Mouse (Mus musculus) liver, embryonic 14.5 days (tissue): ENCODE data around the gene Clec1b. TPM values are rescaled to one million over a fixed set of nuclear protein-coding genes. Genes with fewer than 3 reads are reported as not detected.

Source experiments
- ATAC-seq: fragments of 200-750 bp; cut with Nextera tagmentation; 2 replicates; pipeline ENCODE4 v1.8.0; 2017; ENCODE audit warnings: moderate number of reproducible peaks, mild to moderate bottlenecking, moderate library complexity; ENCODE audit not compliant: insufficient read depth
- DNase-seq, 3 experiments: peaks; one replicate each; pipeline ENCODE4 v3.0.0-alpha.2; 2012 to 2013; ENCODE audit warnings: low read depth in 3 of 3, low spot score in 3 of 3
- H3K27ac ChIP-seq: fragments of 300-500 bp; sonication (generic); 2 replicates; pipeline ENCODE4 v1.5.1; 2014; ENCODE audit warnings: moderate library complexity, mild to moderate bottlenecking, control low read depth, inconsistent platforms
- H3K27me3 ChIP-seq: fragments of 300-500 bp; sonication (generic); 2 replicates; pipeline ENCODE4 v1.6.1; 2014; ENCODE audit warnings: mild to moderate bottlenecking, low read length, moderate library complexity; ENCODE audit not compliant: control insufficient read depth, insufficient read depth
- H3K36me3 ChIP-seq: fragments of 300-500 bp; sonication (generic); replicated peaks from 2 replicates; pipeline ENCODE4 v1.6.1; 2014; ENCODE audit warnings: low read depth; ENCODE audit not compliant: control insufficient read depth, insufficient read depth
- H3K4me1 ChIP-seq, 2 experiments: fragments of 200-500 bp in 1 of 2; fragments of 300-500 bp in 1 of 2; sonication (generic) in 1 of 2; replicated peaks; 2 replicates each; pipeline ENCODE4 v1.6.1; 2012 to 2014; ENCODE audit warnings: antibody characterized with exemption in 1 of 2, inconsistent platforms in 1 of 2, low read length in 1 of 2; ENCODE audit not compliant: control insufficient read depth in 2 of 2, insufficient read depth in 2 of 2
- H3K4me2 ChIP-seq: fragments of 300-500 bp; sonication (generic); 2 replicates; pipeline ENCODE4 v1.6.1; 2014; ENCODE audit warnings: low read depth, mild to moderate bottlenecking, control low read depth, moderate library complexity
- H3K4me3 ChIP-seq, 2 experiments: fragments of 200-500 bp in 1 of 2; fragments of 300-500 bp in 1 of 2; sonication (generic) in 1 of 2; 2 replicates each; pipeline ENCODE4 v1.5.1; 2012 to 2014; ENCODE audit warnings: low read depth in 2 of 2, low read length in 2 of 2, mild to moderate bottlenecking in 2 of 2, control low read depth in 1 of 2, inconsistent platforms in 1 of 2, moderate library complexity in 1 of 2; ENCODE audit not compliant: insufficient read depth in 1 of 2
- H3K9ac ChIP-seq: fragments of 300-500 bp; sonication (generic); replicated peaks from 2 replicates; pipeline ENCODE4 v1.6.1; 2014; ENCODE audit warnings: mild to moderate bottlenecking, control low read depth, moderate library complexity
- H3K9me3 ChIP-seq: fragments of 300-500 bp; sonication (generic); 2 replicates; pipeline ENCODE4 v1.6.1; 2016; ENCODE audit warnings: low read length, mixed read lengths; ENCODE audit not compliant: control insufficient read depth
- CTCF ChIP-seq: IDR thresholded peaks from 2 replicates; pipeline ENCODE4 v1.5.1; 2016; ENCODE audit warnings: antibody characterized with exemption, low read depth, control low read depth
- EP300 ChIP-seq: IDR thresholded peaks from 2 replicates; pipeline ENCODE4 v1.6.1; 2016; ENCODE audit warnings: antibody characterized with exemption, low read depth
- WGBS: fragments of 180-500 bp; shearing (Covaris S2); extraction: QIAGEN DNeasy Blood & Tissue Kit; methylation state at CpG from one replicate; pipeline ENCODE4 v1.1.7; 2014; ENCODE audit not compliant: insufficient replicate concordance; 5-methylcytosine and 5-hydroxymethylcytosine counted together
- polyA plus RNA-seq, 2 experiments: library from polyadenylated mRNA; depleted of rRNA in 1 of 2; stranded (reverse) in 1 of 2; unstranded in 1 of 2; fragments of >200 nt; fragmentation: Nextera tagmentation in 1 of 2; extraction: Ambion mirVana in 1 of 2; gene quantifications; 2 replicates each; pipeline versions ENCODE4 v1.2.1 to v1.2.3; 2012 to 2014

Clec1b gene
- polyA plus RNA-seq, 2 experiments = 12.5 to 23.3 TPM

DNA sequence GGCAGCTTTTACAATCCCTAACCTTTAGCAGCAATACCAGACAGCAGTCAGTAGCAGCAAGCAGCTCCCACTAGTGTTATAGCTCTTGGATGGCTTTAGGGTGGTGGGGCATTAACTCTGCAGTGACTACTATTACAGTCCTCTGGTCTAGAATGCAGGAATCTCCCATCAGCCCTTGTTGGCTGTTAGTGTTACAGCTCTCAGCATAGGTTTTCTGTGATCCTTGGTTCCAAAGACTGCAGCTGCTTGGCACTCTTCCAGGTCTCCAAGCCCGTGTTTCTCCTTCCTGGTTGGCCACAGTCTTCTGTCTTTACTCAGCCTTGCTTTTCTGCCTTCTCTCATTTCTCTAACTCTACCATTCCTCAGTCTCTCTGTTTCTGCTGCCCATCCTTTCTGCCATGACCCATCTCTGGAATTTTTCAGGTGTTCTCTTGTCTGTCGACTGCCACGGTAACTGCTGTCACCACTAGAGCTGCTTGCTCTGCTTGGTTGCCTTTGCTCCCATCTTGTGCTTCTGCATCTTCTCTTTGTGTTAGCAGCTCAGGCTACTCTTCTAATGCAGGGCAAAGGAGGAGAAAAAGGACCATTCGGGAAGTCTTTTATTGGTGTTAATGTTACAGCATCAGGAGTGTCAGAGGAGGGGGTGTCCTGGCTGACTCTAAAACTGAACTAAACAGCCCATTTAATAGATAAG lies 26.1 kb downstream of the Clec1b start:
- WGBS = 63% methylated on average over 4 of the region's 4 CpGs
- TF ChIP-seq EP300 (no peak), CTCF (no peak)
- DNase-seq = no peak
- no peaks in the 10 kb centered on the region for H3K27me3 ChIP-seq
- H3K4me1 ChIP-seq = peaks cover 0 to 11% of the 10 kb centered on the region in 2 experiments; a peak in 3 of 4 replicates
- no peak overlapping the region for H3K4me3 ChIP-seq
- no peaks in the 10 kb centered on the region for H3K36me3 ChIP-seq
- no peak for ATAC-seq
- H3K9ac ChIP-seq = no peak overlapping the region
- no peaks in the 10 kb centered on the region for H3K9me3 ChIP-seq
- no peak overlapping the region for H3K27ac ChIP-seq
- no peak overlapping the region for H3K4me2 ChIP-seq

DNA sequence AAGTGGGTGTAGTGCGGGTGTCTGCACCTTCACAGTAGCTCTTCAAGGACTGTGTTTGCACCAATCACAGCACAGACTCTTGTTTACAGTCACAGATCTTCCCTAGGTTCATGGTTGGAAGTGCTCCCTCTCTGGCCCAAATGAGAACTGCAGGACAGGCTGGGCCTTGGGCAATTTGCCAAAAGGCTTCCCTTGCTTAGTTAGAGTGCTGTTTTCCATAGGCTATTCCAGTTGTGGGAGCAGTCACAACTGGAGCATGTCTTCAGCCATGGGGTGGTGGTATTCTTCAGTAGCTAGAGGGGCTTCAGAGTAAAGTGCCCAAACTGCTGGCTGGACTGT lies 26.6 kb downstream of the Clec1b start:
- H3K27me3 ChIP-seq = no peaks in the 10 kb centered on the region
- H3K4me2 ChIP-seq = no peak overlapping the region
- TF ChIP-seq EP300 = no peak
- peak; percentile 89 for TF ChIP-seq CTCF
- H3K9me3 ChIP-seq = no peaks in the 10 kb centered on the region
- no peaks in the 10 kb centered on the region for H3K36me3 ChIP-seq
- peak; percentile 78 for ATAC-seq
- 4% methylated on average over 1 of the region's 1 CpGs for WGBS
- no peak overlapping the region for H3K9ac ChIP-seq
- H3K27ac ChIP-seq = no peak overlapping the region
- DNase-seq = peak; percentile 15 to 48 (median 31)
- H3K4me1 ChIP-seq = peaks cover 0 to 11% of the 10 kb centered on the region in 2 experiments; a peak in 3 of 4 replicates
- H3K4me3 ChIP-seq = no peak overlapping the region

DNA sequence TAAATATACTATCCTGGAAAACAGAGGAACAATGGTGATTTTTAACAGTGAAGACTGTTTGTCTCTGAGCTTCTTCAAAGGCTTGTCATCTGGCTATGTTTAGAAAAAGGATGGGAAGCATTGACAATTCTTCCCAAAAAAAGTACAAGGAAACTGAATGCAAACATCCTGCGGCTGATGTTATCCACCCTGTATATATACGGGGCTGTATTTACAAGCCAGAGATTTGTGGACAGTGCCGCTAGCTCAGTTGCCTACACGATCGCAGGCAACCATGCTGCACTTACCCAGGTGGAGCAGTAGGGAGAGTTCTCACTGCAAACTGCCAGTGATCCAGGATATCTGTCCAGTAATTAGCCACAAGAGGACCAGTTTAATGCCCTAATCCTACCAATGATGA lies 28.1 kb downstream of the Clec1b start:
- Histone ChIP-seq H3K27me3 (no peaks in the 10 kb centered on the region), H3K4me2 (no peak overlapping the region), H3K4me3 (no peak overlapping the region), H3K4me1 (peaks cover 0 to 11% of the 10 kb centered on the region in 2 experiments; a peak in 3 of 4 replicates), H3K9me3 (no peaks in the 10 kb centered on the region), H3K36me3 (no peaks in the 10 kb centered on the region), H3K9ac (no peak overlapping the region), H3K27ac (no peak overlapping the region)
- ATAC-seq = no peak
- TF ChIP-seq EP300 (no peak), CTCF (no peak)
- 7% methylated on average over 5 of the region's 5 CpGs for WGBS
- DNase-seq = no peak

DNA sequence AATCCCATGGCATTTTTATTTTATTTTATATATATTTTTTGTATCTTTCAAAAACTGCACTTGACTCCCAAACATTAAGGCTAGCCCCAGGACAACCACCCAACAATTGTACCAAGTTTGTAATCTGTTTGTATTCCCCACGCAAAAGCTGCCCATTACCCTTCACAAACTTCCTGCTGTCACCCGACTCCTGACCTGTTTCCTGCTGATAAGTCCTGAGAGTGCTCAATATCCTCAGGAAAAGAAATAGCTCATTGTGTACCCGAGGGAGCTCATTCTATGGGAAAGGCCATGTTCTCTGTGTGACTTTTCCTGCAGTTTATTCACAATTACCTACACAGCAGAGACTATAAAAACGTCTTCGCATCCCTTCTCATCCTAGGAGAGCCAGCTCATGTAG lies 28.7 kb downstream of the Clec1b start:
- Histone ChIP-seq H3K9me3 (no peaks in the 10 kb centered on the region), H3K4me2 (no peak overlapping the region), H3K9ac (no peak overlapping the region), H3K4me1 (peaks cover 0 to 11% of the 10 kb centered on the region in 2 experiments; a peak in 3 of 4 replicates), H3K27ac (no peak overlapping the region), H3K4me3 (no peak overlapping the region), H3K27me3 (no peaks in the 10 kb centered on the region), H3K36me3 (no peaks in the 10 kb centered on the region)
- ATAC-seq (peak; percentile 21; the same call in 1 of the 2 replicates), DNase-seq (no peak)
- no peak for TF ChIP-seq EP300
- TF ChIP-seq CTCF = no peak
- WGBS = 7% methylated on average over 5 of the region's 5 CpGs

DNA sequence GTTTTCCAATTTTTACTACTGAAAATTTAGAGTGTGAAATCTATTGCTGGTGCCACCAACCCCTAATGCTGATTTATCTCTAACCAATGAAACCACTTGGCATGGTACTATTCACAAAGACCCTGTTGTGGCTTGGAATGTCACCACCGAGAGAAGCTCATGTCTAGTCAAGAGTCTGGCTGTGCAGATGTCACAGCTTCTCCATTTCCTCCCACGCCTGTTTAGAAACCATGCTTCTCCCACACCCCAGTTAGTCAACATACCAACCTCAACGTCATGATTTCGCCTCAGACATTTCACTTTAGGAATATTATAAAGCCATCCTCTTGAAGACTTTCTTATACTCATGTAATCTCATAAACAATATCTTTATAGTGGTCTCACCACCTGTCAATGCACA lies 30.2 kb downstream of the Clec1b start:
- H3K4me1 ChIP-seq = peaks cover 0 to 11% of the 10 kb centered on the region in 2 experiments; a peak in 3 of 4 replicates
- ATAC-seq = no peak
- WGBS = 38% methylated on average over 4 of the region's 4 CpGs

More for the DNA sequence above, 30.2 kb downstream of the Clec1b start:
- H3K27me3 ChIP-seq = no peaks in the 10 kb centered on the region
- DNase-seq = no peak
- no peak overlapping the region for H3K4me2 ChIP-seq
- H3K4me3 ChIP-seq = no peak overlapping the region
- no peak overlapping the region for H3K9ac ChIP-seq
- no peak overlapping the region for H3K27ac ChIP-seq
- H3K9me3 ChIP-seq = no peaks in the 10 kb centered on the region
- TF ChIP-seq EP300 (no peak), CTCF (no peak)
- H3K36me3 ChIP-seq = no peaks in the 10 kb centered on the region
